Mouse (Mus musculus): ENCODE measurements around the gene Slc22a14. TPM values are rescaled to one million over a fixed set of nuclear protein-coding genes. Genes with fewer than 3 reads are reported as not detected.

The Slc22a14 gene
- 0.45 and 1.1 TPM in 2 replicates for total RNA-seq (2012; rRNA removed)

DNA sequence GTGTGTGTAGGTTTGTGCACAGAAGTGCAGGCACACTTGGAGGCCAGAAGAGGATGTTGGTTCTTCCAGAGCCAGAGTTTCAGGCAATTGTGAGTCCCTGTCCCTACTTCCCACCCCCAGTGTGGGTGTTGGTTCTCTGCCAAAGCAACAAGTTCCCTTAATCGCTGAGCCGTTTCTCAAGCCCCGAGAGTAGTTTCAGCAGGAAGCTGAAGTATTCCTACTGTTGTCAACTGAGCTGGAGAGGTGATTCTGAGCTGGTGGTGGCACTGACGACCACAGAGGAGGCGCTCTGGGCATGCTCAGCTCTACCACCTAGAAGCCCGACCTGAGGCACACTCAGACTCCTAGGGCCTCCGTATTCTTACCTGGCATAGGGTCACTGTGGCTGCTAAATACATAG, at the start of gene Slc22a14:
Slc22a14 (minus strand) TSS at position 270 of the 400 bp plus-strand sequence.
- Histone ChIP-seq H3K9ac (ENCODE audit: insufficient read depth, low read depth, low read length, poor library complexity, severe bottlenecking) (no peak within 1 kb of the TSS), H3K4me1 (ENCODE audit: control insufficient read depth in 2 of 2, insufficient read depth in 2 of 2, low read length in 2 of 2, poor library complexity in 1 of 2) (0 out of 4 replicates have a peak, but pooled peaks cover 0 to 2% of the 10 kb centered on the region in 2 experiments), H3K27ac (ENCODE audit: insufficient read depth, low read depth, low read length, poor library complexity, severe bottlenecking) (no peak within 1 kb of the TSS), H3K36me3 (ENCODE audit: control insufficient read depth, insufficient read depth, low read length, poor library complexity, severe bottlenecking) (peaks cover 29% of the 10 kb centered on the region), H3K9me3 (ENCODE audit: control insufficient read depth, insufficient read depth, low read depth, low read length) (no peaks in the 10 kb centered on the region), H3K4me3 (ENCODE audit: insufficient read depth in 1 of 2, low read depth in 1 of 2, low read length in 2 of 2, poor library complexity in 1 of 2, severe bottlenecking in 1 of 2) (no peak within 1 kb of the TSS)
- DNase-seq (ENCODE audit: low read depth, low spot score), result no peak
- TF ChIP-seq ZNF384 (IDR thresholded peaks at IDR 0.05; ENCODE audit: low read depth, low read length) (no peak), MAFK (IDR thresholded peaks at IDR 0.05; ENCODE audit: insufficient read depth, low read depth, low read length) (no peak), ZC3H11A (IDR thresholded peaks at IDR 0.05; ENCODE audit: borderline replicate concordance, low read depth, low read length) (no peak), CHD2 (IDR thresholded peaks at IDR 0.05; ENCODE audit: low read depth, low read length) (no peak), HCFC1 (IDR thresholded peaks at IDR 0.05; ENCODE audit: borderline replicate concordance, insufficient read depth, low read length) (no peak)
- in situ Hi-C loops (cut with MboI; ENCODE audit: low sequenced_read_pairs in 2 of 2, unreplicated experiment in 2 of 2), result no loop called here

DNA sequence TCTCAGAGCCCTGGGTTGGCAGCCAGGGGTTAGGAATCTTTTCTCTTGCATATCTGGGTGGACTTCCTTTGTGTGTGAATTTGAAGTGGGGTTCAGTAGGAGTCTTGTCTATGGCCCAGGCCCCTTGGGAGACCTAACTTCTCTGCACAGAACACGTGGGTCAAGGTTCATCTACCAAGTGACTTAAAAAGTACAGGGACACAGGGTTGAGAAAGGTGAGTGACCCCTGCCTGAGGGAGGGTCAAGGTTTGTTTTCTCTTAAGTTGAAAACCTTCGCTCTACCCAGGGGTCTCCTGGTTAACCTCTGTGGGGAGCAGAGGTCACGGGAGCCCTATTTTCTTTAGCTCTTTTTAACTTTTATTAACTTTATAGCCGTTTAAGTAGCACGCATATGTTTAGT, 44.5 kb upstream of the Slc22a14 start:
- in situ Hi-C loops (cut with MboI; ENCODE audit: low sequenced_read_pairs in 2 of 2, unreplicated experiment in 2 of 2), result no loop called here
- H3K36me3 ChIP-seq (ENCODE audit: control insufficient read depth, insufficient read depth, low read length, poor library complexity, severe bottlenecking), result peaks cover 2% of the 10 kb centered on the region; the same call in 1 of the 2 replicates
- no peak overlapping the region for H3K4me3 ChIP-seq (ENCODE audit: insufficient read depth in 1 of 2, low read depth in 1 of 2, low read length in 2 of 2, poor library complexity in 1 of 2, severe bottlenecking in 1 of 2)
- peaks cover 4 to 18% of the 10 kb centered on the region in 2 experiments; a peak in 2 of 4 replicates for H3K4me1 ChIP-seq (ENCODE audit: control insufficient read depth in 2 of 2, insufficient read depth in 2 of 2, low read length in 2 of 2, poor library complexity in 1 of 2)
- H3K9me3 ChIP-seq (ENCODE audit: control insufficient read depth, insufficient read depth, low read depth, low read length), result no peaks in the 10 kb centered on the region
- TF ChIP-seq ZC3H11A (IDR thresholded peaks at IDR 0.05; ENCODE audit: borderline replicate concordance, low read depth, low read length) (no peak), CHD2 (IDR thresholded peaks at IDR 0.05; ENCODE audit: low read depth, low read length) (no peak), MAFK (IDR thresholded peaks at IDR 0.05; ENCODE audit: insufficient read depth, low read depth, low read length) (no peak), ZNF384 (IDR thresholded peaks at IDR 0.05; ENCODE audit: low read depth, low read length) (no peak), HCFC1 (IDR thresholded peaks at IDR 0.05; ENCODE audit: borderline replicate concordance, insufficient read depth, low read length) (no peak)
- no peak overlapping the region for H3K27ac ChIP-seq (ENCODE audit: insufficient read depth, low read depth, low read length, poor library complexity, severe bottlenecking)
- H3K9ac ChIP-seq (ENCODE audit: insufficient read depth, low read depth, low read length, poor library complexity, severe bottlenecking), result no peak overlapping the region
- DNase-seq (ENCODE audit: low read depth, low spot score), result no peak

DNA sequence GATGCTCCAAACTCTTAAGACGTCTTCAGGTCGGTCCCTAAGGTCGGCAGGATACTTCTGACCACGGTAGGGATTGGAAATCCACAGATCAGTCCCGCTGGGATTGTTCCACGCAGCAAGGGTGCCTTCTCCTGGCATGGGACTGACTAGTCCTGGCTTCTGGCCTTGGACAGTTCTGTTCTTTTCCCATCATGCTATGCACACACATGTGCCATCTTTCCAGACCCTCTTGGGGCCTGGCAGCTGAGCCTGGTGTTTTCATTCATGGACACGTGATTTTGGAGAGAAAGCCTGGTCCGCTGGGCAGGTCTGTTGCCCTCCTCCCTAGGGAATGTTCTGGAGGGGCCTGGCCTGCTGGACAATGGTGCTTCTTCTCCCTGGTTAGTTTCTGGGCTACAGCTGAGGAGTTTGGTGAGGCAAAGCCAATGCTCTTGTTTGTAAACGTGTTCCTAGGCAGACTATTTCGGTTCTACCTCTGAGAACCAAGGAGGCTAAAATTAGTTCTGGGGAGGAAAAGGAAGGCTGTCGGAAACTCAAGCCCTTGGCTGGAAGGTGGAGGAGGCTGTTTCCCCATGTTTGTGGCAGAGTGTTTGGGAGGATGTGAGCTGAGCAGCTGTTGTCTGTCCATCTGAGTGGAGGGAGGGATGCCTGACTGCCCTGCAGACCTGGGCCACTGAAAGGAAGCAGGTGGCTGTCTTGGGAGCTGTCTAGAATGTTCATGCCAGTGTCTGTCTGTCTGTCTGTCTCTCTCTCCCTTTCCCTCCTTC, 43.7 kb upstream of the Slc22a14 start:
- in situ Hi-C loops (cut with MboI; ENCODE audit: low sequenced_read_pairs in 2 of 2, unreplicated experiment in 2 of 2), result no loop called here
- Histone ChIP-seq H3K9ac (ENCODE audit: insufficient read depth, low read depth, low read length, poor library complexity, severe bottlenecking) (no peak overlapping the region), H3K9me3 (ENCODE audit: control insufficient read depth, insufficient read depth, low read depth, low read length) (no peaks in the 10 kb centered on the region), H3K36me3 (ENCODE audit: control insufficient read depth, insufficient read depth, low read length, poor library complexity, severe bottlenecking) (peaks cover 2% of the 10 kb centered on the region), H3K4me3 (ENCODE audit: insufficient read depth in 1 of 2, low read depth in 1 of 2, low read length in 2 of 2, poor library complexity in 1 of 2, severe bottlenecking in 1 of 2) (no peak overlapping the region), H3K4me1 (ENCODE audit: control insufficient read depth in 2 of 2, insufficient read depth in 2 of 2, low read length in 2 of 2, poor library complexity in 1 of 2) (peaks cover 4 to 19% of the 10 kb centered on the region in 2 experiments; a peak in 2 of 4 replicates), H3K27ac (ENCODE audit: insufficient read depth, low read depth, low read length, poor library complexity, severe bottlenecking) (no peak overlapping the region)
- no peak for DNase-seq (ENCODE audit: low read depth, low spot score)
- TF ChIP-seq MAFK (IDR thresholded peaks at IDR 0.05; ENCODE audit: insufficient read depth, low read depth, low read length), result no peak
- TF ChIP-seq HCFC1 (IDR thresholded peaks at IDR 0.05; ENCODE audit: borderline replicate concordance, insufficient read depth, low read length), result no peak
- TF ChIP-seq ZNF384 (IDR thresholded peaks at IDR 0.05; ENCODE audit: low read depth, low read length), result no peak
- no peak for TF ChIP-seq ZC3H11A (IDR thresholded peaks at IDR 0.05; ENCODE audit: borderline replicate concordance, low read depth, low read length)
- no peak for TF ChIP-seq CHD2 (IDR thresholded peaks at IDR 0.05; ENCODE audit: low read depth, low read length)

DNA sequence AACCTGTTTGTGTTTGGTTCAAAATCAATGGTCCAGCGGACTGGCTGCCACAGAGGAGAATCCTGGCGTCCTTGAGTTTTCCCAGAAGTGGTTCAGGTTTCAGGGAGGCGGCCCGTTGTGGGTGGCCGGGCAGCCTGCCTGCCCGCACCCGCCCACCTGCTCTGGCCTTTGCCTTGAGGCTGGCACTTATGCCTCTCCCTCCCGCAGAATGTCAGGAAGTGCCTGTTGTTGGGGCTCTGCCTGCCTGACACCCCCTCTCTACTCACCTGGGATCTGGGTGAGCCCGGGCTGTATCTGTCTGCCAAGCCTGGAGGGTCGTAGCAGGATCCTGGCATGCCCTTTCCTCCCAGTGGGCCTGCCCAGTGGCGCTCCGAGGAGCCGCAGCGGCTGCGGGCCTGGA, 42.5 kb upstream of the Slc22a14 start:
- DNase-seq (ENCODE audit: low read depth, low spot score), result no peak
- Histone ChIP-seq H3K9me3 (ENCODE audit: control insufficient read depth, insufficient read depth, low read depth, low read length) (no peaks in the 10 kb centered on the region), H3K9ac (ENCODE audit: insufficient read depth, low read depth, low read length, poor library complexity, severe bottlenecking) (no peak overlapping the region), H3K4me3 (ENCODE audit: insufficient read depth in 1 of 2, low read depth in 1 of 2, low read length in 2 of 2, poor library complexity in 1 of 2, severe bottlenecking in 1 of 2) (no peak overlapping the region), H3K27ac (ENCODE audit: insufficient read depth, low read depth, low read length, poor library complexity, severe bottlenecking) (no peak overlapping the region), H3K36me3 (ENCODE audit: control insufficient read depth, insufficient read depth, low read length, poor library complexity, severe bottlenecking) (peaks cover 2% of the 10 kb centered on the region), H3K4me1 (ENCODE audit: control insufficient read depth in 2 of 2, insufficient read depth in 2 of 2, low read length in 2 of 2, poor library complexity in 1 of 2) (peaks cover 4 to 22% of the 10 kb centered on the region in 2 experiments; a peak in 2 of 4 replicates)
- in situ Hi-C loops (cut with MboI; ENCODE audit: low sequenced_read_pairs in 2 of 2, unreplicated experiment in 2 of 2), result no loop called here
- no peak for TF ChIP-seq ZC3H11A (IDR thresholded peaks at IDR 0.05; ENCODE audit: borderline replicate concordance, low read depth, low read length)
- TF ChIP-seq ZNF384 (IDR thresholded peaks at IDR 0.05; ENCODE audit: low read depth, low read length), result no peak
- TF ChIP-seq HCFC1 (IDR thresholded peaks at IDR 0.05; ENCODE audit: borderline replicate concordance, insufficient read depth, low read length), result no peak
- no peak for TF ChIP-seq CHD2 (IDR thresholded peaks at IDR 0.05; ENCODE audit: low read depth, low read length)
- TF ChIP-seq MAFK (IDR thresholded peaks at IDR 0.05; ENCODE audit: insufficient read depth, low read depth, low read length), result no peak
